Mouse (Mus musculus) CH12.LX (cell line): ENCODE data around the gene Slc25a41. TPM values are rescaled to one million over a fixed set of nuclear protein-coding genes. Genes with fewer than 3 reads are reported as not detected.
A peak's percentile ranks its signal among the peaks of the same experiment; 100 is the strongest.
"Not testable (repeated sequence)": the region's sequence is repeated elsewhere in the genome, so short reads cannot be mapped to it uniquely, and the experiment has no call there.

ENCODE experiments used
- DNase-seq: peaks from one replicate; pipeline ENCODE4 v3.0.0-alpha.2; 2013; ENCODE audit errors: extremely low read depth
- H3K27ac ChIP-seq: 2 replicates; pipeline ENCODE4 v1.5.1; 2012; ENCODE audit warnings: low read depth, mild to moderate bottlenecking, control low read depth, moderate library complexity; ENCODE audit not compliant: insufficient read depth
- H3K27me3 ChIP-seq: replicated peaks from 2 replicates; pipeline ENCODE3; 2012; ENCODE audit warnings: inconsistent platforms
- H3K36me3 ChIP-seq, 2 experiments: replicated peaks in 1 of 2; 2 replicates each; pipeline versions ENCODE3 to v1.6.1; 2012; ENCODE audit warnings: inconsistent platforms in 1 of 2, low read length in 1 of 2, mild to moderate bottlenecking in 1 of 2, mixed read lengths in 1 of 2, moderate library complexity in 1 of 2; ENCODE audit not compliant: control insufficient read depth in 1 of 2, insufficient read depth in 1 of 2
- H3K4me1 ChIP-seq, 2 experiments: 2 replicates each; pipeline ENCODE4 v1.6.1; 2012; ENCODE audit warnings: inconsistent platforms in 1 of 2, moderate library complexity in 1 of 2; ENCODE audit not compliant: insufficient read depth in 2 of 2, control insufficient read depth in 1 of 2
- H3K4me2 ChIP-seq: 2 replicates; pipeline ENCODE4 v1.6.1; 2012; ENCODE audit warnings: low read depth, mild to moderate bottlenecking, control low read depth; ENCODE audit not compliant: poor library complexity, insufficient read depth, severe bottlenecking
- H3K4me3 ChIP-seq, 3 experiments: fragments of 150-350 bp in 1 of 3; sonication (generic) in 1 of 3; replicated peaks in 1 of 3; 2 replicates each; pipeline versions ENCODE3 to v1.5.1; 2011 to 2012; ENCODE audit warnings: low read depth in 2 of 3, low read length in 2 of 3, mild to moderate bottlenecking in 2 of 3, moderate library complexity in 2 of 3, control low read depth in 1 of 3, improper control_type of control experiment in 1 of 3, inconsistent platforms in 1 of 3, mixed read lengths in 1 of 3; ENCODE audit not compliant: poor library complexity in 1 of 3
- H3K79me2 ChIP-seq: replicated peaks from 2 replicates; pipeline ENCODE4 v1.6.1; 2012; ENCODE audit warnings: mild to moderate bottlenecking, moderate library complexity; ENCODE audit not compliant: control insufficient read depth, poor library complexity, insufficient read depth, severe bottlenecking; ENCODE audit errors: extremely low read depth
- H3K9ac ChIP-seq: 2 replicates; pipeline ENCODE4 v1.6.1; 2012; ENCODE audit warnings: low read depth, mild to moderate bottlenecking, control low read depth, moderate library complexity; ENCODE audit not compliant: insufficient read depth
- H3K9me3 ChIP-seq: replicated peaks from 2 replicates; pipeline ENCODE3; 2012; ENCODE audit warnings: low read length, inconsistent platforms, mixed read lengths
- BHLHE40 ChIP-seq: IDR thresholded peaks from 2 replicates; pipeline ENCODE4 v1.6.1; 2011; ENCODE audit warnings: mild to moderate bottlenecking, low read depth, low read length, improper control_type of control experiment
- CTCF ChIP-seq, 2 experiments: IDR thresholded peaks in 1 of 2; conservative IDR thresholded peaks in 1 of 2; 2 replicates each; pipeline ENCODE4 v1.5.1; 2011 to 2012; ENCODE audit warnings: low read depth in 2 of 2, low read length in 2 of 2, improper control_type of control experiment in 1 of 2, inconsistent platforms in 1 of 2, mild to moderate bottlenecking in 1 of 2, moderate library complexity in 1 of 2
- E2F4 ChIP-seq: IDR thresholded peaks from 2 replicates; pipeline ENCODE4 v1.6.1; 2011; ENCODE audit warnings: low read depth, low read length, improper control_type of control experiment; ENCODE audit not compliant: insufficient replicate concordance
- GABPA ChIP-seq: IDR thresholded peaks from 2 replicates; pipeline ENCODE4 v1.6.1; 2012; ENCODE audit warnings: low read depth, low read length, improper control_type of control experiment, inconsistent platforms; ENCODE audit not compliant: insufficient replicate concordance
- JUND ChIP-seq: conservative IDR thresholded peaks from 2 replicates; pipeline ENCODE4 v1.6.1; 2011; ENCODE audit warnings: low read depth, low read length, improper control_type of control experiment
- MAX ChIP-seq: IDR thresholded peaks from 2 replicates; pipeline ENCODE4 v1.6.1; 2011; ENCODE audit warnings: low read length, improper control_type of control experiment
- MAZ ChIP-seq: IDR thresholded peaks from 2 replicates; pipeline ENCODE4 v1.6.1; 2012; ENCODE audit warnings: low read depth, mild to moderate bottlenecking, inconsistent platforms, low read length, improper control_type of control experiment, moderate library complexity
- MXI1 ChIP-seq: IDR thresholded peaks from 2 replicates; pipeline ENCODE4 v1.6.1; 2011; ENCODE audit warnings: mild to moderate bottlenecking, low read depth, low read length, improper control_type of control experiment
- MYC ChIP-seq: IDR thresholded peaks from 2 replicates; pipeline ENCODE4 v1.6.1; 2011; ENCODE audit warnings: low read depth, mild to moderate bottlenecking, improper control_type of control experiment, low read length
- NELFE ChIP-seq: IDR thresholded peaks from 2 replicates; pipeline ENCODE4 v1.6.1; 2011; ENCODE audit warnings: low read depth, low read length, improper control_type of control experiment
- RAD21 ChIP-seq: IDR thresholded peaks from 2 replicates; pipeline ENCODE4 v1.6.1; 2011; ENCODE audit warnings: low read depth, mild to moderate bottlenecking, low read length, improper control_type of control experiment, moderate library complexity
- SMC3 ChIP-seq: IDR thresholded peaks from 2 replicates; pipeline ENCODE4 v1.6.1; 2011; ENCODE audit warnings: low read depth, low read length, improper control_type of control experiment
- TBP ChIP-seq: conservative IDR thresholded peaks from 2 replicates; pipeline ENCODE4 v1.6.1; 2011; ENCODE audit warnings: low read depth, low read length, improper control_type of control experiment
- TCF12 ChIP-seq: IDR thresholded peaks from 2 replicates; pipeline ENCODE4 v1.6.1; 2014; ENCODE audit warnings: low read depth, mild to moderate bottlenecking, inconsistent platforms, low read length, improper control_type of control experiment
- ZC3H11A ChIP-seq: IDR thresholded peaks from 2 replicates; pipeline ENCODE4 v1.6.1; 2012; ENCODE audit warnings: low read depth, mild to moderate bottlenecking, inconsistent platforms, low read length, improper control_type of control experiment
- ZKSCAN1 ChIP-seq: IDR thresholded peaks from 2 replicates; pipeline ENCODE4 v1.6.1; 2012; ENCODE audit warnings: low read depth, inconsistent platforms, low read length, improper control_type of control experiment, borderline replicate concordance
- ZNF384 ChIP-seq: IDR thresholded peaks from 2 replicates; pipeline ENCODE4 v1.6.1; 2012; ENCODE audit warnings: low read depth, low read length, improper control_type of control experiment, inconsistent platforms
- dilution Hi-C: fragments of 300-500 bp; cut with MboI; formaldehyde crosslinking; loops from 2 replicates; pipeline ENCODE4 v1.14.3; 2020; ENCODE audit warnings: low sequenced_read_pairs; ENCODE audit not compliant: extremely low pct_unique_long_range_greater_than_20kb, extremely low pct_ligation_motif_present
- in situ Hi-C: fragments of 300-500 bp; cut with MboI; formaldehyde crosslinking; loops from 3 replicates; pipeline ENCODE4 v1.14.3; 2019; ENCODE audit warnings: low sequenced_read_pairs, low pct_ligation_motif_present, low pct_unique_long_range_greater_than_20kb, mixed read lengths
- polyA plus RNA-seq: library from polyadenylated mRNA; unstranded; fragments of >175 nt; gene quantifications from 2 replicates; pipeline ENCODE4 v1.2.1, GENCODE M21; 2012; ENCODE audit warnings: low read depth; ENCODE audit not compliant: insufficient read length
- total RNA-seq, 2 experiments: library from RNA; depleted of rRNA; stranded (reverse); fragments of 300-350 nt in 1 of 2; fragments of >200 nt in 1 of 2; gene quantifications; 2 replicates each; pipeline ENCODE4 v1.2.3; 2012 to 2014

Slc25a41 gene
- total and polyA plus RNA-seq, 3 experiments, result not detected

GRCm38 (mm10) chr17:57051679-57052078 lies 10.2 kb upstream of the Slc25a41 start:
- peaks cover 42 to 60% of the 10 kb centered on the region in 2 experiments for H3K36me3 ChIP-seq
- H3K27me3 ChIP-seq, in situ Hi-C loops: not testable (repeated sequence)
- TF ChIP-seq CTCF (conservative IDR thresholded peaks at IDR 0.05 in 1 of 2, IDR thresholded peaks at IDR 0.05 in 1 of 2; ENCODE audit: low read depth in 2 of 2, low read length in 2 of 2) (peak in 1 of 2 experiments; percentile 60; a peak in 2 of 4 replicates), SMC3 (peak; percentile 47), RAD21 (peak; percentile 48)
- TF ChIP-seq, all 38 proteins: peak for 3; not testable (repeated sequence) for 35
- H3K4me2 ChIP-seq, H3K79me2 ChIP-seq, H3K9me3 ChIP-seq, dilution Hi-C loops, H3K9ac ChIP-seq, H3K4me3 ChIP-seq, H3K27ac ChIP-seq: not testable (repeated sequence)
- peaks cover 0 to 28% of the 10 kb centered on the region in 2 experiments; a peak in 2 of 4 replicates for H3K4me1 ChIP-seq
- DNase-seq, result peak; percentile 55

GRCm38 (mm10) chr17:57048816-57049215 lies 7.4 kb upstream of the Slc25a41 start:
- no peak for DNase-seq
- TF ChIP-seq ZC3H11A, result no peak
- TF ChIP-seq NELFE, result no peak
- TF ChIP-seq MXI1, result no peak
- no peak for TF ChIP-seq TCF12
- TF ChIP-seq TBP, result no peak
- no peak for TF ChIP-seq MAX
- TF ChIP-seq MAZ, result no peak
- TF ChIP-seq JUND, result no peak
- TF ChIP-seq MYC, result no peak
- no peak for TF ChIP-seq GABPA
- TF ChIP-seq BHLHE40, result no peak
- TF ChIP-seq ZKSCAN1, result no peak
- TF ChIP-seq ZNF384, result no peak
- no peak for TF ChIP-seq E2F4
- TF ChIP-seq SMC3, result no peak
- TF ChIP-seq, all 38 proteins: peak for 0
- dilution Hi-C loops, result no loop called here
- Histone ChIP-seq H3K27me3 (no peaks in the 10 kb centered on the region), H3K4me1 (peaks cover 0 to 30% of the 10 kb centered on the region in 2 experiments; a peak in 2 of 4 replicates), H3K4me2 (no peak overlapping the region), H3K79me2 (no peaks in the 10 kb centered on the region), H3K36me3 (peaks cover 46 to 57% of the 10 kb centered on the region in 2 experiments), H3K27ac (no peak overlapping the region), H3K9me3 (no peaks in the 10 kb centered on the region), H3K4me3 (no peak overlapping the region), H3K9ac (no peak overlapping the region)
- in situ Hi-C loops, result no loop called here
